In the genomic region with DNA sequence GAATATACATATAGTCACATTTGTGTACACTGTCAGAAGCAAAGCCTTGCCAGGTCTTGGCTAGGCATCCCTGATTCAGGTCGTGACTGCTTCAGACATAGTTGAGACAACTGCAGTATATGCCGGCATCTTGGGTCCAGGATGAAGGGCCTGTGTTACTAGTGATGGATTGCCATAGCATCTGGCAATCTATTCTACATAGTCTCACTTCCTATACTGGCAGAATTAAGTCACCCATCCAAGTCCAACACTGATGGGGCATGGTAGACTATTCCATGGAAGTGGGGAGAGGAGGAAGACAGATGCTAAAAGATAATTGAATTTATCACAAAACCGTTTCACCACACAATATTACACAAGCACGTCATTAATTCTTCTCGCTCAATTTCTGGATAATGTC, we compare ENCODE assay signal across 22 mouse cellular contexts.
A peak's percentile ranks its signal among the peaks of the same experiment; 100 is the strongest.
DNase-seq lines count a peak whose midpoint lies in the region; ATAC-seq lines count a peak whose summit lies in the region.
"Had no signal": no experiment of that assay in that cellular context is flagged by ENCODE, and none has a peak within 500 bp of the region (broad histone marks: within the 10 kb centered on the region; RNA-seq: fewer than 3 reads in every experiment).

No protein-coding gene starts in this region.

- no peaks in the 10 kb centered on the region for H3K36me3 ChIP-seq in forebrain, embryonic 15.5 days
- no peaks in the 10 kb centered on the region for H3K36me3 ChIP-seq in forebrain, embryonic 14.5 days (ENCODE audit: control insufficient read depth, insufficient read depth, low read length)
- no peaks in the 10 kb centered on the region for H3K36me3 ChIP-seq in hindbrain, embryonic 15.5 days
- H3K36me3 ChIP-seq in hindbrain, embryonic 11.5 days (ENCODE audit: control insufficient read depth, insufficient read depth, low read length): no peaks in the 10 kb centered on the region
- no peaks in the 10 kb centered on the region for H3K36me3 ChIP-seq in hindbrain, embryonic 16.5 days (ENCODE audit: control insufficient read depth, insufficient read depth, low read length)
- H3K36me3 ChIP-seq in hindbrain, embryonic 14.5 days (replicated peaks; ENCODE audit: control insufficient read depth, insufficient read depth): no peaks in the 10 kb centered on the region
- H3K36me3 ChIP-seq: G1E had no signal

- H3K9me3 ChIP-seq in forebrain, embryonic 15.5 days: no peaks in the 10 kb centered on the region
- no peaks in the 10 kb centered on the region for H3K9me3 ChIP-seq in forebrain, embryonic 14.5 days (replicated peaks; ENCODE audit: control insufficient read depth, low read length)
- no peaks in the 10 kb centered on the region for H3K9me3 ChIP-seq in hindbrain, embryonic 15.5 days
- H3K9me3 ChIP-seq in hindbrain, embryonic 11.5 days (ENCODE audit: control insufficient read depth, low read length): no peaks in the 10 kb centered on the region
- no peaks in the 10 kb centered on the region for H3K9me3 ChIP-seq in hindbrain, embryonic 16.5 days (ENCODE audit: control insufficient read depth, low read length)
- no peaks in the 10 kb centered on the region for H3K9me3 ChIP-seq in hindbrain, embryonic 14.5 days (ENCODE audit: control insufficient read depth, low read length)

- no peak overlapping the region for H3K27ac ChIP-seq in forebrain, embryonic 15.5 days (replicated peaks)
- H3K27ac ChIP-seq in forebrain, embryonic 14.5 days (ENCODE audit: low read depth, low read length): no peak overlapping the region
- no peak overlapping the region for H3K27ac ChIP-seq in hindbrain, embryonic 15.5 days (replicated peaks)
- H3K27ac ChIP-seq in hindbrain, embryonic 11.5 days (ENCODE audit: low read depth, low read length): no peak overlapping the region
- no peak overlapping the region for H3K27ac ChIP-seq in hindbrain, embryonic 16.5 days (ENCODE audit: low read depth, low read length)
- H3K27ac ChIP-seq in hindbrain, embryonic 14.5 days: no peak overlapping the region

- 0 out of 2 replicates have a peak, but pooled peaks cover 5% of the 10 kb centered on the region for H3K4me1 ChIP-seq in forebrain, embryonic 15.5 days
- H3K4me1 ChIP-seq in forebrain, embryonic 14.5 days (ENCODE audit: control insufficient read depth, insufficient read depth, low read length): no peaks in the 10 kb centered on the region
- H3K4me1 ChIP-seq in hindbrain, embryonic 15.5 days (replicated peaks): no peaks in the 10 kb centered on the region
- H3K4me1 ChIP-seq in hindbrain, embryonic 11.5 days (replicated peaks; ENCODE audit: control insufficient read depth, insufficient read depth, low read length): no peaks in the 10 kb centered on the region
- H3K4me1 ChIP-seq in hindbrain, embryonic 16.5 days (ENCODE audit: control insufficient read depth, insufficient read depth, low read depth, low read length): no peaks in the 10 kb centered on the region
- H3K4me1 ChIP-seq in hindbrain, embryonic 14.5 days (replicated peaks; ENCODE audit: control insufficient read depth, insufficient read depth, low read length): no peaks in the 10 kb centered on the region

- ATAC-seq in forebrain, embryonic 15.5 days (replicated peaks): 0 out of 2 replicates have a peak, but pooled peaks have one; percentile 38
- ATAC-seq in forebrain, embryonic 14.5 days: no peak
- ATAC-seq in frontal cortex, adult (ENCODE audit: low TSS enrichment): peak; percentile 48
- peak; percentile 54; the same call in 1 of the 2 replicates for ATAC-seq in hindbrain, embryonic 15.5 days (ENCODE audit: low FRiP score, low read depth)
- no peak for ATAC-seq in hindbrain, embryonic 11.5 days (ENCODE audit: low FRiP score)
- ATAC-seq in hindbrain, embryonic 16.5 days: peak; percentile 56; the same call in 1 of the 2 replicates
- ATAC-seq in hindbrain, embryonic 14.5 days (ENCODE audit: low FRiP score): no peak
- ATAC-seq: activated CD4-positive, CD25-positive, alpha-beta regulatory T cell, adult 4 months; CD4-positive, CD25-positive, alpha-beta regulatory T cell, adult 4 months; Patski had no signal

- H3K4me3 ChIP-seq in forebrain, embryonic 15.5 days: no peak overlapping the region
- H3K4me3 ChIP-seq in forebrain, embryonic 14.5 days (ENCODE audit: low read depth, low read length): no peak overlapping the region
- H3K4me3 ChIP-seq in hindbrain, embryonic 15.5 days: no peak overlapping the region
- no peak overlapping the region for H3K4me3 ChIP-seq in hindbrain, embryonic 11.5 days (ENCODE audit: low read depth, low read length)
- no peak overlapping the region for H3K4me3 ChIP-seq in hindbrain, embryonic 16.5 days (ENCODE audit: low read length)
- no peak overlapping the region for H3K4me3 ChIP-seq in hindbrain, embryonic 14.5 days (replicated peaks; ENCODE audit: low read length)

- 78% methylated on average over 5 of the region's 5 CpGs for whole genome bisulfite sequencing in forebrain, embryonic 15.5 days
- 88% methylated on average over 5 of the region's 5 CpGs for WGBS in forebrain, embryonic 14.5 days
- 83% methylated on average over 5 of the region's 5 CpGs for WGBS in hindbrain, embryonic 15.5 days
- 90% methylated on average over 5 of the region's 5 CpGs for WGBS in hindbrain, embryonic 11.5 days
- WGBS in hindbrain, embryonic 16.5 days: 77% methylated on average over 5 of the region's 5 CpGs
- 80% methylated on average over 5 of the region's 5 CpGs for WGBS in hindbrain, embryonic 14.5 days

- no peaks in the 10 kb centered on the region for H3K27me3 ChIP-seq in forebrain, embryonic 15.5 days
- no peaks in the 10 kb centered on the region for H3K27me3 ChIP-seq in forebrain, embryonic 14.5 days (replicated peaks; ENCODE audit: control insufficient read depth, insufficient read depth, low read length)
- no peaks in the 10 kb centered on the region for H3K27me3 ChIP-seq in hindbrain, embryonic 15.5 days
- H3K27me3 ChIP-seq in hindbrain, embryonic 11.5 days (ENCODE audit: control insufficient read depth, insufficient read depth, low read length): no peaks in the 10 kb centered on the region
- H3K27me3 ChIP-seq in hindbrain, embryonic 16.5 days (replicated peaks; ENCODE audit: control insufficient read depth, insufficient read depth, low read length): no peaks in the 10 kb centered on the region
- no peaks in the 10 kb centered on the region for H3K27me3 ChIP-seq in hindbrain, embryonic 14.5 days (ENCODE audit: control insufficient read depth, insufficient read depth, low read length)
- H3K27me3 ChIP-seq: CH12.LX, Patski had no signal

- DNase-seq in forebrain, embryonic 14.5 days (ENCODE audit: low spot score): no peak
- no peak for DNase-seq in frontal cortex, postnatal 25 days (ENCODE audit: low spot score in 2 of 2)
- no peak for DNase-seq in hindbrain, embryonic 11.5 days (ENCODE audit: low spot score)
- no peak for DNase-seq in hindbrain, embryonic 14.5 days (ENCODE audit: low spot score)
- DNase-seq: adrenal gland, adult 2 months; adrenal gland, adult 8-10 months; adrenal gland, postnatal 10 days; adrenal gland, postnatal 14 days; adrenal gland, postnatal 25 days; adrenal gland, postnatal 36 days; B cell, adult 2 months; cerebellum, adult 11 months; cerebellum, adult 11-12 months had no signal

- no peak overlapping the region for H3K4me2 ChIP-seq in forebrain, embryonic 15.5 days (replicated peaks)
- no peak overlapping the region for H3K4me2 ChIP-seq in forebrain, embryonic 14.5 days (ENCODE audit: low read length)
- H3K4me2 ChIP-seq in hindbrain, embryonic 15.5 days: no peak overlapping the region
- no peak overlapping the region for H3K4me2 ChIP-seq in hindbrain, embryonic 11.5 days (replicated peaks; ENCODE audit: low read depth, low read length)
- H3K4me2 ChIP-seq in hindbrain, embryonic 16.5 days (ENCODE audit: low read length): no peak overlapping the region
- no peak overlapping the region for H3K4me2 ChIP-seq in hindbrain, embryonic 14.5 days (replicated peaks)

- no peak overlapping the region for H3K9ac ChIP-seq in forebrain, embryonic 15.5 days (replicated peaks)
- no peak overlapping the region for H3K9ac ChIP-seq in forebrain, embryonic 14.5 days (ENCODE audit: low read length)
- no peak overlapping the region for H3K9ac ChIP-seq in hindbrain, embryonic 15.5 days
- H3K9ac ChIP-seq in hindbrain, embryonic 11.5 days (ENCODE audit: low read depth, low read length): no peak overlapping the region
- no peak overlapping the region for H3K9ac ChIP-seq in hindbrain, embryonic 16.5 days (ENCODE audit: low read depth, low read length)
- no peak overlapping the region for H3K9ac ChIP-seq in hindbrain, embryonic 14.5 days

Comparison
In these comparisons a context has a peak if more than half of its experiments do, and no peak if none do; other contexts are left out.
1. ATAC-seq: peak in forebrain, embryonic 15.5 days (single experiment), frontal cortex, adult (single experiment), hindbrain, embryonic 15.5 days (single experiment) and hindbrain, embryonic 16.5 days (single experiment); none in forebrain, embryonic 14.5 days (single experiment), hindbrain, embryonic 11.5 days (single experiment) and hindbrain, embryonic 14.5 days (single experiment).